Mouse (Mus musculus) MEL (cell line): ENCODE measurements around the gene Pp2d1.

Experiments
- CTCF ChIP-seq, 3 experiments: IDR thresholded peaks in 2 of 3; conservative IDR thresholded peaks in 1 of 3; 2 replicates each; pipeline ENCODE4 v1.5.1; 2011 to 2012; ENCODE audit warnings: low read length in 3 of 3, low read depth in 2 of 3, mild to moderate bottlenecking in 2 of 3, improper control_type of control experiment in 1 of 3, inconsistent platforms in 1 of 3, mixed read lengths in 1 of 3, moderate library complexity in 1 of 3; ENCODE audit not compliant: control insufficient read depth in 1 of 3, insufficient read depth in 1 of 3, poor library complexity in 1 of 3, severe bottlenecking in 1 of 3
- E2F4 ChIP-seq: IDR thresholded peaks from 2 replicates; pipeline ENCODE4 v1.6.1; 2011; ENCODE audit warnings: low read depth, low read length, improper control_type of control experiment, borderline replicate concordance
- ETS1 ChIP-seq: IDR thresholded peaks from 2 replicates; pipeline ENCODE4 v1.6.1; 2012; ENCODE audit warnings: low read depth, mild to moderate bottlenecking, inconsistent platforms, low read length, improper control_type of control experiment, moderate library complexity
- GATA1 ChIP-seq: IDR thresholded peaks from 2 replicates; pipeline ENCODE4 v1.6.1; 2011; ENCODE audit warnings: low read depth, low read length, improper control_type of control experiment
- JUND ChIP-seq: IDR thresholded peaks from 2 replicates; pipeline ENCODE4 v1.6.1; 2011; ENCODE audit warnings: low read depth, mild to moderate bottlenecking, improper control_type of control experiment, low read length
- POLR2A ChIP-seq, 2 experiments: IDR thresholded peaks; 2 replicates each; pipeline ENCODE4 v1.6.1; 2011 to 2012; ENCODE audit warnings: low read length in 2 of 2, mild to moderate bottlenecking in 2 of 2, control low read depth in 1 of 2, improper control_type of control experiment in 1 of 2, low read depth in 1 of 2, moderate library complexity in 1 of 2; ENCODE audit not compliant: control insufficient read depth in 1 of 2, insufficient read depth in 1 of 2, poor library complexity in 1 of 2
- POLR2AphosphoS5 ChIP-seq: IDR thresholded peaks from 2 replicates; pipeline ENCODE4 v1.6.1; 2012; ENCODE audit warnings: low read depth, borderline replicate concordance, mild to moderate bottlenecking, inconsistent platforms, low read length, moderate library complexity, mixed read lengths
- USF1 ChIP-seq: IDR thresholded peaks from 2 replicates; pipeline ENCODE4 v1.6.1; 2014; ENCODE audit warnings: low read depth, mild to moderate bottlenecking, inconsistent platforms, low read length, improper control_type of control experiment, moderate library complexity
- ZKSCAN1 ChIP-seq: IDR thresholded peaks from 2 replicates; pipeline ENCODE4 v1.6.1; 2012; ENCODE audit warnings: low read depth, mild to moderate bottlenecking, inconsistent platforms, low read length, improper control_type of control experiment, moderate library complexity
- ZNF384 ChIP-seq: IDR thresholded peaks from 2 replicates; pipeline ENCODE4 v1.6.1; 2012; ENCODE audit warnings: low read depth, mild to moderate bottlenecking, inconsistent platforms, low read length, improper control_type of control experiment

DNA sequence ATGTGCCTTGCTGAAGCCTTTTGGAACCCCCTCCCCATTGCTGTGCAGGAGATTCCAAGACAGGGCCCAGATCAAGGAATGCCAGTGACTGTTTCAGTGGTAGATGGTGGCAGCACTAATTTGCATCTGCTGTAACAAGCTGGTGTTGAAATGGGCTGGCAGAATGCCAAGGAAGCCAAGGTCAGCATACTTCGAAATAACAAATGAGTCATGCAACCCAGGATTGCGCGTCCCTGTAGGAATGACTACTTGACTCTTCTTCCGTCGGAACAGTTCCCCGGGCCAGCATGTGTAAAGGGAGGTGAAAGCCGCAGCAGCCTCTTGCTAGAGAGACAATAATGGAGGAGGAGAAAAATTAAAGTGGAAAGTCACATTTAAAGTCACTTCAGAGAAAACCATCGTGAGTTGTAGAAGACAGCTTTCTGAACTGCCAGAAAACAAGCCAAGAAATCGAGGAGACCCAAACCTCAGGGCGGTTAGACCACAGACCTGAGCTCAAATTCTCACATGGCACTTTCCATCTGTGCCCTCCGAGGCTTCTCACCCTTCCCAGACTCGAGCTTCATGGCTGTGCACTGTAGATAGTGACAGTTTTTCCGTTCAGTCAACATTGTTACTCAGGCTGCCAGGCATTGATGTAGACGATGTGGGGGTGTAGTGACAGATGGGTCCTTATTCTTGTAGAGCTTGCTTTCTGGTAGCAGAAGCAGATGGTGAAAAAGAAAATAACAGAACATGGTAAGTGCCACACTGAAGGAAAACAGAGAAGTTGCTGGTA lies 48.0 kb upstream of the Pp2d1 start:
- TF ChIP-seq CTCF (IDR thresholded peaks at IDR 0.05 in 2 of 3, conservative IDR thresholded peaks at IDR 0.05 in 1 of 3; ENCODE audit: control insufficient read depth in 1 of 3, insufficient read depth in 1 of 3, low read depth in 2 of 3, low read length in 3 of 3, poor library complexity in 1 of 3, severe bottlenecking in 1 of 3): no peak
- peak in 1 of 2 experiments; percentile 32; a peak in 1 of 4 replicates for TF ChIP-seq POLR2A (IDR thresholded peaks at IDR 0.05; ENCODE audit: control insufficient read depth in 1 of 2, insufficient read depth in 1 of 2, low read depth in 1 of 2, low read length in 2 of 2, poor library complexity in 1 of 2)
- no peak for TF ChIP-seq USF1
- TF ChIP-seq JUND: no peak
- TF ChIP-seq ZNF384: no peak
- peak; percentile 88 for TF ChIP-seq ETS1
- TF ChIP-seq GATA1: peak; percentile 52; the same call in 1 of the 2 replicates
- TF ChIP-seq ZKSCAN1: no peak
- no peak for TF ChIP-seq E2F4
- no peak for TF ChIP-seq POLR2AphosphoS5
